Mouse (Mus musculus) erythroblast, embryonic 14.5 days (primary cell): ENCODE data around the gene Cnpy1. TPM values are rescaled to one million over a fixed set of nuclear protein-coding genes. Genes with fewer than 3 reads are reported as not detected.

Source experiments
- H3K27me3 ChIP-seq: 2 replicates; pipeline ENCODE4 v1.6.1; 2012; ENCODE audit warnings: inconsistent platforms; ENCODE audit not compliant: control insufficient read depth
- H3K36me3 ChIP-seq: 2 replicates; pipeline ENCODE4 v1.6.1; 2012; ENCODE audit warnings: mild to moderate bottlenecking, inconsistent platforms; ENCODE audit not compliant: control insufficient read depth
- H3K4me1 ChIP-seq: 2 replicates; pipeline ENCODE4 v1.6.1; 2012; ENCODE audit warnings: inconsistent platforms; ENCODE audit not compliant: control insufficient read depth
- H3K4me3 ChIP-seq: replicated peaks from 2 replicates; pipeline ENCODE3; 2012; ENCODE audit warnings: moderate library complexity, mild to moderate bottlenecking, inconsistent platforms
- H3K9me3 ChIP-seq: 2 replicates; pipeline ENCODE4 v1.6.1; 2012; ENCODE audit warnings: low read length, inconsistent platforms, mixed read lengths; ENCODE audit not compliant: control insufficient read depth
- GATA1 ChIP-seq: IDR thresholded peaks from 2 replicates; pipeline ENCODE4 v1.6.1; 2012; ENCODE audit warnings: low read length, inconsistent platforms, mixed read lengths
- TAL1 ChIP-seq: IDR thresholded peaks from 3 replicates; pipeline ENCODE4 v1.6.1; 2012; ENCODE audit warnings: low read length, inconsistent platforms, mixed read lengths
- polyA plus RNA-seq: library from polyadenylated mRNA; stranded (reverse); fragments of >175 nt; gene quantifications from 2 replicates; pipeline ENCODE4 v1.2.3, GENCODE M21; 2012

The Cnpy1 gene
- polyA plus RNA-seq, 1 experiment = not detected

DNA sequence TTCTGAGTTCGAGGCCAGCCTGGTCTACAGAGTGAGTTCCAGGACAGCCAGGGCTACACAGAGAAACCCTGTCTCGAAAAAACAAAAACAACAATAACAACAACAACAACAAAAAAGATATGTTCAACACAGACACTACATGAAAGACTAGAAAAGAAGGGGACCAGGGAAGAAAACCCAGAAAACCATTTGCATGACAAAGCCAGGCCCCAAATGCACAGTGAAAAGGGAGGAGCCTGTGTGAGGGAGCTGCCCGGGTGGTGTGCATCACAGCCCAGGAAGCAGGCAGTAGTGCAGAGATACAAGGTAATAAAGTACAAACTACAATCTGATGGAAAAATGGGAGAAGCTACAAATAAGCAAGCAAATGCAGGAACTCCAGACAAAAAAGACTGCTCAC is 13.5 kb downstream of the Cnpy1 start:
- no peaks in the 10 kb centered on the region for H3K4me1 ChIP-seq

DNA sequence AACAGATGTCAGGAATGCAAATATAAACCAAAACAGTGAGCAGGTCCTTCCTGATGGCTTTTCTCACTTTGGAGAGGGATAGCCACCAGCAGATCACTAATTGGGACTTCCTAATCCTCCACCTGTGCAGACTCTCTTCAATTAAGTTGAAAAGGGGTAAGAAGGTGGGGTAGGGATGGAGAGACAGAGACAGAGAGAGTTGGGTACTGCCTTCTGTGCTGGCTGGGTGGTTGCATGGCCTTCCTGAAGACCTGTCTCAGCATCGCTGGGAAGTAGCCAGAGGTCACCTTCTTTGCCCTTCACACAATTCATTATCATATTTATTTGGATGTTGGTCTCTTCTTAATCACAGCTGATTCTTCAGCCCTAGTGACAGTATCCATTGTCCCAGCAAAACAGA is 26.0 kb downstream of the Cnpy1 start:
- no peaks in the 10 kb centered on the region for H3K9me3 ChIP-seq
- H3K36me3 ChIP-seq = no peaks in the 10 kb centered on the region
- no peak overlapping the region for H3K4me3 ChIP-seq
- no peaks in the 10 kb centered on the region for H3K4me1 ChIP-seq
- H3K27me3 ChIP-seq = peaks cover 4% of the 10 kb centered on the region
- TF ChIP-seq GATA1 = no peak

More for the DNA sequence above, 13.5 kb downstream of the Cnpy1 start:
- no peaks in the 10 kb centered on the region for H3K36me3 ChIP-seq
- no peaks in the 10 kb centered on the region for H3K27me3 ChIP-seq
- H3K4me3 ChIP-seq = no peak overlapping the region
- H3K9me3 ChIP-seq = no peaks in the 10 kb centered on the region; the same call in 1 of the 2 replicates
- no peak for TF ChIP-seq TAL1
- TF ChIP-seq GATA1 = no peak

DNA sequence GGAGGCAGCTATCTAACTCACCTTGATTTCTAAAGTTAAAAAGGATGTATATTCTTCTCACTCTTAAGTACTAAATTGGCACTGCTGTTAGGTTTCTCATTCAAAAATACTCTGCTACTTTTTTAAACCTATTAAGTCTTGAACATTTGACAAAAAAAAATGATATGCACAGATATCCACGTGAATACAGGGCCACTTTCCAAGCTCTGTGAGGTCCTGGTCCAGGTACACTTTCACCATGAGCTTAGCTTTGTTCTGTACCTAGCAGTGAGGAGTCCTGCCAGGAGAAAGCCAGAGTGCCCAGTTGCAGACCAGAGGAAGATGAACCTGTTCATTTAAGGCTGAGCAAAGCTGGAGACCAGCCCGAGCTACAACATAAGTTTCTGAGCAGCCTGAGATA is 32.2 kb downstream of the Cnpy1 start:
- Histone ChIP-seq H3K4me1 (no peaks in the 10 kb centered on the region), H3K9me3 (no peaks in the 10 kb centered on the region; the same call in 1 of the 2 replicates), H3K4me3 (no peak overlapping the region), H3K27me3 (peaks cover 61% of the 10 kb centered on the region), H3K36me3 (no peaks in the 10 kb centered on the region)
- TF ChIP-seq TAL1 = no peak
- no peak for TF ChIP-seq GATA1

DNA sequence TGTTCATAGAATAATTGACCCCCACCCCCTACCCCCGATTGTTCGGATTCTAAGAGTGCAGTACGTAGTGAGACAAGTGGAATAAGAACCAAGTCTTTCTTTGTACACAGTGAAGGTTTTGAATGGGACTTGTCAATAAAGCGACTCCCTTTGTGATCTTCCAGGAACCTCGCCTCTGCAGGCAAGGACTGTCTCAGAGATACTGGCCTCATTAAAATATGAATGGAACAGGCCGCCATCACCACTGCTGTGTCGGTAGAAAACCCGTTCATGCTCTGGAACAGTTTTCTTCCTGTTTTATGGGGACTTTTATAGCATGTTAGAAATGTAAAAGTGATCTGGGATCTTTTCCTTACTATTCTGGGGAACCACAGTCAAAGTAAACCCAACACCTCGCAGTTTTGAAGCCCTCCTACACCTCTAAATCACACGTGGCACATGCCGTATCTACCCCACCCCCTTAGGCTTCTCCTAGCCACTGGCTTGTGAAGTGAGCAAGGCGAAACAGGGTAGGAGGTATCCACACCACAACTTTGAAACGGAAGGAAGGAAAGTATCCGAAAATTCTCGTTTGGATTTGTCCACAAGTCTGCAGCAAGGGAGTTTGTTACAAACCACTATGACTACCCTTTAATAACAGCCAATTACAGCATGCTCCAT is 33.8 kb downstream of the Cnpy1 start:
- Histone ChIP-seq H3K27me3 (peaks cover 75% of the 10 kb centered on the region), H3K4me1 (peaks cover 2% of the 10 kb centered on the region)
- TF ChIP-seq TAL1 (no peak), GATA1 (no peak)

DNA sequence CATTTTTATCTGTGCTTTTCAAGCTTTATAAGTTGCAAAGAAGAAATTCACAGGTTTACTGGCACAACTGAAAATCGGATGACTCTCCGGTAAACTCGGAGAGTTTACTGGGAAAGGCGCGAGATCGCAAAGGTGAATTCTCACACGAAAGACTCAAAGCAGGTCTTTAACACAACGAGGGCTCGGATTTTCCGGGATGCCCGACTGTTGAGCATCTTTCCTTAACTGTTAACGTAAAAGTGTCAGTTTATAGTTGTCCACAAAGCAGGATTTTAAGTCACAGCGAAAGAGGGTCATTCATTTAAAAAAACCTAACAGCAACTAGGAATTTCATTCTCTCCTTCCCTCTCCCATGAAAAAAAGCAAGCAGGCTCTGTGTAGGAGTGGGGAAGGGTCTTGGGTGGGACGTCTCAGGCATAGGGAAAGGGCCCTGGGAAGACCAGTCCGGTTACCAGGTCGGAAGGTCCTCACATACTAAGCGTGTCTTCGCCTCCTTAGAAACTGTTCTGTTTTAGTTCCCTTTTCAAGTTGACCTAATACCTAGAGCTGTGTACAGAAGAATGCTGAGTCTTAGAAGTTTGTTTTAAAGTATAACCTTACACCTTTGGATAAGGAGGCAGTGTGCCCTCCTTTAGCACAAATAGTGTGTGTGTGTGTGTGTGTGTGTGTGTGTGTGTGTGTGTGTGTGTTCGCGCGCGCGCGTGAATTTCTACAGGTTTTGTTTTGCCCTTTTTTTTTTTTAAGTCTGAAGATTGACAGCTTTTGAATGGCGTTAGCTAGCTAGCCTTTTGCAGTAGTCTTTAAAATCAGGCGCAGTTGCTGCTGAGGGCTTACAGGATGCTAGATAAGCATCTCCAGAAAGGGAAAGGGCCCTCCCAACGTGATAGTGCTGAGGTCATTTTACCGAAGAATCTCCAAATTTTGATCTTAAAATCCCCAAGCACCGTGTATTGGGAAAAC is 34.7 kb downstream of the Cnpy1 start:
- peaks cover 2% of the 10 kb centered on the region for H3K4me1 ChIP-seq
- no peak for TF ChIP-seq GATA1
- TF ChIP-seq TAL1 = no peak
- H3K4me3 ChIP-seq = no peak overlapping the region
- no peaks in the 10 kb centered on the region for H3K36me3 ChIP-seq
- H3K27me3 ChIP-seq = peaks cover 80% of the 10 kb centered on the region
- no peaks in the 10 kb centered on the region; the same call in 1 of the 2 replicates for H3K9me3 ChIP-seq

More for the DNA sequence above, 33.8 kb downstream of the Cnpy1 start:
- Histone ChIP-seq H3K9me3 (no peaks in the 10 kb centered on the region; the same call in 1 of the 2 replicates), H3K36me3 (no peaks in the 10 kb centered on the region), H3K4me3 (no peak overlapping the region)

DNA sequence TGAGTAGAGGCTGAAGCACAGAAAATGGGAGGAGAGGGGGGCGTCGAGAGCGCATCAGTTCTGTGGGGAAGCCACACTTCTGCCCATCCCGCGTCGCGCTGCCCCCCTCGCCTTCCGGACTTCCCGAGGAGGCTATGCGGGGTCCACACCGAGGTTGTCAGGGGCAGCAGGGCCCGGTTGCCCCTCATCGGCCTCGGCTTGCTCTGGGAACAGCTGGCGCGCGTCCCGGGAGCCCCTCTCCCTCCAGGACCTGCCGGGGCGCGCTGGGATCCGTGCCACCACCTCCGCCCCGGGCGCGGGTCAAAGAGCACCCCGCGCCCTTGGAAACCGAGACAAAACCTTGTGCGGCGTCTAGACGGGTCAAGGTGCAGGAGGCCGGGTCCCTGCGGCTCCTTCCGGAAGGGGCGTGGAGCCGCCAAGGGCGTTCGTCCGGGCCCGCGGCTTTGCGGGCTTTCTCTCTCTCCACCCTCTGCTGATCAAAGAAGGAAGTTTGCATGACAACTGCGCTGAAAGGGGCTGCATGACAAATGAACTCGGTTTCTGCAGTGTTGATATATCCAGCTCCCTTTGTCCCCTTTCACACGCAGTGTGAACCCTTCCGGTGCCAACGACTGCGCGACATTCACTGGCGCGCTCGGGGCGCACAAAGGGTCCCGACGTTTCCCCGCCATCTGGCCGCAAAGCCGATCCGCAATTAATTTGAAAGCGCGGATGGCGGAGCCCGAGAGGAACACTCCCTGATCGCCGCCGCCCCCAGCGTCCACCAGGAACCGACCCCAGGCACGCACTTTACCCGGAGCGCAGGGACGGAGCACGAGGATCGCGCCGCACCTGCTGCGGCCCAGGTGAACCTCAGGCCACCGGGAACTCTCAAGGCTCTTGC is 35.8 kb downstream of the Cnpy1 start:
- H3K9me3 ChIP-seq = no peaks in the 10 kb centered on the region; the same call in 1 of the 2 replicates
- peaks cover 2% of the 10 kb centered on the region for H3K4me1 ChIP-seq
- peaks cover 84% of the 10 kb centered on the region for H3K27me3 ChIP-seq
- no peak for TF ChIP-seq GATA1
- TF ChIP-seq TAL1 = no peak
- H3K4me3 ChIP-seq = no peak overlapping the region
- no peaks in the 10 kb centered on the region for H3K36me3 ChIP-seq

DNA sequence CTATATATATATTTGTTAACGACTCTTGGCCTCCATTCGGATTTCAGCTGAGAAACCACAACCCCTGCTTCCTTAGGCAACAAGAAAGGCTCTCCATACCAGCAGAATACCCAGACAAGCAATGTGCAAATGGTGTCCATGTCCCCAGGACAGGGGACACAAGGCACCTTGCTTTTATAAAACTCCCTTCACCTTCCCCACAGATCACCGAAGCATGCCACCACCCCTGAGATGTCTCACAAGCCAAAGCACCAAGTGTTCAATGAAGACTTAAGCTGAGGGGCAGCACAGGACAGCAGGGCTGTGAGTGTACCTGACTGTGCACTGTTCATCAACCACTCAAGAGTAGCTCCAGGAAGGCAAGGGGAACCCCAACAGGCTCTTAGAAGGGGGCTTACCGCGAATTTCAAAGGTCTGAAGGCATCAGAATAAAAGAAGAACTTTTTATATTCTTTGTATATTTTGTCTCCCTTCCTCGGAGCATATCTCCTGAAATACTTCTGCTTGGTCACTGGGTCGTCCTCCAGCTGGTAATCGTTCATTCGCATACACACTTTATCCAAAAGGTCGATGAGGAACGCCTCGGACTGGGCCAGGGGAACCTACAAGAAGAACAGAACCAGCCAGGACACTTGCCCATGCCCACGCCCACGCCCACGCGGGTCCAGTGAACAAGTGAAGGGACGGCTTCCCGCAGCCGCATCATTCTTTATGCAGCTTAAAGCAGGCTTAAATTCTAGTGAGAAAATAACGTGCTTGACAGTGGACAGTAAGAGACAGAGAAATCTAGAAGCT is 36.7 kb downstream of the Cnpy1 start:
- H3K36me3 ChIP-seq = no peaks in the 10 kb centered on the region
- H3K9me3 ChIP-seq = no peaks in the 10 kb centered on the region; the same call in 1 of the 2 replicates
- H3K4me3 ChIP-seq = no peak overlapping the region
- peaks cover 80% of the 10 kb centered on the region for H3K27me3 ChIP-seq
- peaks cover 2% of the 10 kb centered on the region for H3K4me1 ChIP-seq
- TF ChIP-seq TAL1 (no peak), GATA1 (no peak)

DNA sequence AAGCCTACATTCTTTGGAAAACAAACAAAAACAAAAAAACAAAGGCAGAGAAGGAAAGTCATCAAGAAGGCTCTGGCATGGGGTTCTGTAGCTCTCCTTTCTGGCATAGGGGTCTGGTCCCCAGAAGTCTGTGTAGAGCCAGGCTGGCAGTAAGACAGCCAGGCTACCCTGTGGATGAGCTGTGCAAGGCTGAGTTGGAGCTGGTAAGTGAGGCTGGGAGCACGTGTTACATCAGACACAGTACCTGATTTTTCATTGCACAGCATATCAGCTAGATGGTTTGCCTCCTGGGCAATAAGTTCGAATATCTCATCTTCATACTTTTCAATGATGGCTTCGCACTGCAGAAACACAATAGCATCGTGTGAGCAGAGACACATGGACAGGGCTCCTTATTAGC is 38.6 kb downstream of the Cnpy1 start:
- no peak for TF ChIP-seq GATA1
- no peak for TF ChIP-seq TAL1
- Histone ChIP-seq H3K4me3 (no peak overlapping the region), H3K27me3 (peaks cover 67% of the 10 kb centered on the region), H3K4me1 (peaks cover 2% of the 10 kb centered on the region), H3K36me3 (no peaks in the 10 kb centered on the region), H3K9me3 (no peaks in the 10 kb centered on the region; the same call in 1 of the 2 replicates)
